Mouse (Mus musculus) hindbrain, embryonic 16.5 days (tissue): Measurements from ENCODE around the gene Edc4. TPM values are rescaled to one million over a fixed set of nuclear protein-coding genes. Genes with fewer than 3 reads are reported as not detected.

ENCODE experiments used
- polyA plus RNA-seq: library from polyadenylated mRNA; unstranded; fragments of >200 nt; fragmentation: Nextera tagmentation; extraction: Ambion mirVana; gene quantifications from 2 replicates; pipeline ENCODE4 v1.2.1, GENCODE M21; 2015

Edc4 gene
- polyA plus RNA-seq, 1 experiment from 2014 or later: 47.8 TPM

Other genes starting within 250 kb of the Edc4 start
- 92.7 and 93.4 TPM in 2 replicates for gene Ctcf, start 244.3 kb upstream of the Edc4 start, polyA plus RNA-seq
- gene Agrp, start 243.5 kb upstream of the Edc4 start, polyA plus RNA-seq: 0.75 and 1.4 TPM in 2 replicates
- gene Carmil2, start 194.6 kb upstream of the Edc4 start, polyA plus RNA-seq: 22.0 and 22.1 TPM in 2 replicates
- 91.7 and 96.4 TPM in 2 replicates for gene Acd, start 179.8 kb upstream of the Edc4 start, polyA plus RNA-seq
- 62.5 and 63.8 TPM in 2 replicates for gene Pard6a, start 179.7 kb upstream of the Edc4 start, polyA plus RNA-seq
- 0.15 and 0.24 TPM in 2 replicates for gene 4933405L10Rik, start 173.2 kb upstream of the Edc4 start, polyA plus RNA-seq
- gene Enkd1, start 172.7 kb upstream of the Edc4 start, polyA plus RNA-seq: 17.7 and 17.9 TPM in 2 replicates
- gene Gfod2, start 122.2 kb upstream of the Edc4 start, polyA plus RNA-seq: 82.7 and 82.9 TPM in 2 replicates
- 8.9 and 9.3 TPM in 2 replicates for gene Ranbp10, start 53.5 kb upstream of the Edc4 start, polyA plus RNA-seq
- 0.86 and 1.4 TPM in 2 replicates for gene Tsnaxip1, start 53.1 kb upstream of the Edc4 start, polyA plus RNA-seq
- 52.3 and 54.7 TPM in 2 replicates for gene Cenpt, start 27.6 kb upstream of the Edc4 start, polyA plus RNA-seq
- 52.5 and 55.9 TPM in 2 replicates for gene Thap11, start 25.7 kb upstream of the Edc4 start, polyA plus RNA-seq
- gene Nutf2, start 20.3 kb upstream of the Edc4 start, polyA plus RNA-seq: 118 and 158 TPM in 2 replicates
- gene Nrn1l, start 12.7 kb downstream of the Edc4 start, polyA plus RNA-seq: 0.95 and 1.3 TPM in 2 replicates
- gene Pskh1, start 19.6 kb downstream of the Edc4 start, polyA plus RNA-seq: 11.0 and 13.3 TPM in 2 replicates
- gene Ctrl, start 53.0 kb downstream of the Edc4 start, polyA plus RNA-seq: 3.3 and 4.5 TPM in 2 replicates
- gene Psmb10, start 57.6 kb downstream of the Edc4 start, polyA plus RNA-seq: 81.8 and 93.0 TPM in 2 replicates
- 6.0 and 9.9 TPM in 2 replicates for gene Lcat, start 62.5 kb downstream of the Edc4 start, polyA plus RNA-seq
- gene Slc12a4, start 85.2 kb downstream of the Edc4 start, polyA plus RNA-seq: 14.6 and 17.1 TPM in 2 replicates
- gene Dpep3, start 98.5 kb downstream of the Edc4 start, polyA plus RNA-seq: not detected in 2 replicates
- 30.3 and 31.8 TPM in 2 replicates for gene Dus2, start 110.5 kb downstream of the Edc4 start, polyA plus RNA-seq
- not detected in 2 replicates for gene Dpep2nb, start 125.1 kb downstream of the Edc4 start, polyA plus RNA-seq
- 20.3 and 22.1 TPM in 2 replicates for gene Ddx28, start 131.0 kb downstream of the Edc4 start, polyA plus RNA-seq
- gene Nfatc3, start 178.0 kb downstream of the Edc4 start, polyA plus RNA-seq: 2.1 and 2.6 TPM in 2 replicates